In genomic region chr12:86905203-86905602, GRCm38 (mm10) we compare ENCODE assay signal across 1 mouse cellular context.
TF ChIP-seq lines count a peak whose summit lies in the region.

No protein-coding gene starts in this region.

TF ChIP-seq in CH12.LX, 34 proteins besides CTCF, POLR2A, EP300 and RAD21 (continued from another document):
- TF ChIP-seq SMC3 (IDR thresholded peaks at IDR 0.05; ENCODE audit: low read depth, low read length), result peak; percentile 88
- no peak for TF ChIP-seq BHLHE40 (IDR thresholded peaks at IDR 0.05; ENCODE audit: low read depth, low read length)
- TF ChIP-seq IRF4 (IDR thresholded peaks at IDR 0.05; ENCODE audit: low read depth, low read length), result 0 out of 2 replicates have a peak, but pooled peaks have one; percentile 32
- TF ChIP-seq MXI1 (IDR thresholded peaks at IDR 0.05; ENCODE audit: low read depth, low read length), result no peak
- 0 out of 2 replicates have a peak, but pooled peaks have one; percentile 23 for TF ChIP-seq MYC (IDR thresholded peaks at IDR 0.05; ENCODE audit: low read depth, low read length)
- TF ChIP-seq USF2 (conservative IDR thresholded peaks at IDR 0.05; ENCODE audit: low read depth, low read length), result no peak
